Mouse (Mus musculus): Measurements from ENCODE around the gene B4galt5.

DNA sequence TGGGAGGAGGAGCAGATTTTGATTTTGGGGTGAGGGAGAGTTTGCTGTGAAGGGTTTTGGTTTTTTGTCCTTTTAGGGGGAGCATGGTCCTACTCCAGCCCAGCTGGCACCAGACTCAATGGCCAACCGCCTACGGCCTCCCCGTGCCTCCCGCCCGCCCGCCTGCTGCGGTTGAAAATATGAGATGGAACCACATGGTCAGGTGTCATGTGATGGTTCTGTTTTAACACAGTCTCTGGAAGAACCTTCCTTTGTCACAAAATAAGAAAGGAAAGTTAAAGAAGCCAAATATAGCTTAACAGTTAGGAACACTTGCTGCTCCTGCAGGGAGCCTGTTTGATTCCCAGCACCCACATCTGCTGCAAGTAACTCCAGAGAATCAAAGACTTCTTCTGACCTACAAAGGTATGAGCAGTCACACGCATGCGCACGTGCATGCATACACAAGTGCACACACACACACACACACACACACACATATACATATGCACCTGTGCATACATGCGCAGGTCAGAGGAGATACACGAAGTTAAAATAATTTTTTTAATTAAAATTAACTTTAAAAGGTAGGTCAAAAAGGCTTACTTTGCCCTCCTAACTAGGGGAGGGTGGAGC is 25.3 kb upstream of the B4galt5 start:
- TF ChIP-seq REST (IDR thresholded peaks at IDR 0.05; ENCODE audit: insufficient read depth, insufficient read length) = no peak
- TF ChIP-seq USF1 (IDR thresholded peaks at IDR 0.05; ENCODE audit: low read depth) = peak; percentile 67
- TF ChIP-seq POLR2A (IDR thresholded peaks at IDR 0.05; ENCODE audit: insufficient read length, low read depth) = no peak
- TF ChIP-seq MYOG (IDR thresholded peaks at IDR 0.05; ENCODE audit: control insufficient read depth in 1 of 3, insufficient read depth in 1 of 3, insufficient read length in 2 of 3, low read depth in 2 of 3) = no peak
- no peak for TF ChIP-seq POLR2AphosphoS2 (IDR thresholded peaks at IDR 0.05; ENCODE audit: insufficient read length, low read depth)
- no peak for TF ChIP-seq CEBPB (IDR thresholded peaks at IDR 0.05; ENCODE audit: insufficient read depth, poor library complexity, severe bottlenecking)
- TF ChIP-seq SRF (IDR thresholded peaks at IDR 0.05; ENCODE audit: control insufficient read depth, insufficient read length, low read depth) = no peak

Measured in myocyte (in vitro differentiated cells).